Mouse (Mus musculus): Measurements from ENCODE around the gene Olfr371. TPM values are rescaled to one million over a fixed set of nuclear protein-coding genes. Genes with fewer than 3 reads are reported as not detected.

Gene Olfr371
- not detected in 2 replicates for polyA plus RNA-seq (2015; fragmentation: Nextera tagmentation; extraction: Ambion mirVana)

DNA sequence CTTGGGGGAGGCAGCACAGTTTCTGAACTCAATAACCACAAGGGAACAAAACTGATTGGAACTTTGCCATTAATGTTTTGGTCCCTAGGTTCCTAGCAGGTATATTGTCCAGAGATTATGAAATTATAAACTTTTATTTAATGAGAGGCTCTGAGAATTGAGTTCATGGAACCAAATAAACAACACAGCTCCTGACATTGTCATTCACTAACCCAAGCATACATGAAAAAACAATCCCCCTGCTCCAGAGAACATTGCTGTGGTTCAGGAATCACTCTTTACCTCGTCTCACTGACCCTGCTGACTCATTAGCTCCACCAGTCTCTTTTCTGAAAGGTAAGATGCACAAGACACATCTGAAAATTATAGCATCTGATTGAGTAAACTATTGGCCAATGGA is at the start of gene Olfr371:
Gene Olfr371 (plus strand): TSS at position 301 of the 400 bp plus-strand sequence.
- no peak within 1 kb of the TSS for H3K27ac ChIP-seq
- H3K4me1 ChIP-seq (replicated peaks), result no peaks in the 10 kb centered on the region
- H3K9me3 ChIP-seq (replicated peaks), result no peaks in the 10 kb centered on the region
- no peak within 1 kb of the TSS for H3K4me2 ChIP-seq
- no peak within 1 kb of the TSS for H3K9ac ChIP-seq
- H3K27me3 ChIP-seq, result no peaks in the 10 kb centered on the region
- ATAC-seq (replicated peaks; ENCODE audit: insufficient number of reproducible peaks, insufficient read depth, low FRiP score, low read depth), result no peak
- 39% methylated on average over 1 of the region's 1 CpGs for WGBS
- no peaks in the 10 kb centered on the region for H3K36me3 ChIP-seq
- no peak within 1 kb of the TSS for H3K4me3 ChIP-seq

DNA sequence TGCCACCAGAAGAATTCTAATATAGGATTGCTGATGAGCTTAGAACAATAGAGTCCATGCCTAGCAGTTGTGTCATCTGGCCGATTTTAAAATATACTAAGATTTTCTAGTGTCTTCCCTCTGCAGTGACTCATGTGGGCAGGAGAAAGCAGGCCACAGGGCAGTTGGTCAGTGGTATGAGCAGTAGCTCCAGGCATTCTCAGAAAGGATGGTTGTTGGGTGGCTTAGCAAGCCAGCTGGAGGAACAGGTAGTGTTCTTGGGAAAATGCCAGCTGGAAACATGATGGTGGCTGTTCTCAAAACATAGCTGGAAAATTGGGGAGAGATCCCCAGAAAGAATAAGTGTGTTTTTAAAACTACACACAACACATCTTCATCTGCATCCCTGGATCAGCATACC is 33.4 kb upstream of the Olfr371 start:
- H3K36me3 ChIP-seq, result no peaks in the 10 kb centered on the region
- WGBS, result 59% methylated on average over 1 of the region's 1 CpGs
- H3K9me3 ChIP-seq (replicated peaks), result no peaks in the 10 kb centered on the region
- no peaks in the 10 kb centered on the region for H3K27me3 ChIP-seq
- no peak for ATAC-seq (replicated peaks; ENCODE audit: insufficient number of reproducible peaks, insufficient read depth, low FRiP score, low read depth)
- H3K4me2 ChIP-seq, result no peak overlapping the region
- H3K9ac ChIP-seq, result no peak overlapping the region
- no peaks in the 10 kb centered on the region for H3K4me1 ChIP-seq (replicated peaks)
- no peak overlapping the region for H3K4me3 ChIP-seq
- H3K27ac ChIP-seq, result no peak overlapping the region

DNA sequence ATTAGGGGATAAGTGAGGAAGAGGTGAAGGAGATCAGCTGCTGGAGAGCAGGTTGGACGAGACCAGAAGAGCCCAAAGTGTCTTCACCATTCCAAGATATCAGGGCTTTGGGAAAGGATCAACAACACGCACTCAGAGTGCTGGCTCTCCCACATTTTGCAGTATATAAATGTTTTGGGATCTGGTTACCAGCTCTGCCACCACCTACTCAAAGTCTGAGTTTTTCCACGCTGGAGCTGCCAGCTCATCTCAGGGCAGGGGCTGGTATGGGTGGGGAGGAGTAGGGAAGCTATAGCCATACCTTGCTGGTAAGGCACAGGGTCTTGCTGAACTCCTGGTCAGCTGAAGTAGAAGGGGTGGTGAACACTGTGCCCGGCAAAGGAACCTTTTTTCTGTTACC is 5.6 kb upstream of the Olfr371 start:
- no peak overlapping the region for H3K4me3 ChIP-seq
- no peak for ATAC-seq (replicated peaks; ENCODE audit: insufficient number of reproducible peaks, insufficient read depth, low FRiP score, low read depth)
- H3K36me3 ChIP-seq, result no peaks in the 10 kb centered on the region
- no peak overlapping the region for H3K4me2 ChIP-seq
- H3K9ac ChIP-seq, result no peak overlapping the region
- no peaks in the 10 kb centered on the region for H3K4me1 ChIP-seq (replicated peaks)
- no peaks in the 10 kb centered on the region for H3K9me3 ChIP-seq (replicated peaks)
- H3K27ac ChIP-seq, result peak overlapping the region; percentile 53
- H3K27me3 ChIP-seq, result no peaks in the 10 kb centered on the region
- WGBS, result 66% methylated on average over 4 of the region's 4 CpGs

DNA sequence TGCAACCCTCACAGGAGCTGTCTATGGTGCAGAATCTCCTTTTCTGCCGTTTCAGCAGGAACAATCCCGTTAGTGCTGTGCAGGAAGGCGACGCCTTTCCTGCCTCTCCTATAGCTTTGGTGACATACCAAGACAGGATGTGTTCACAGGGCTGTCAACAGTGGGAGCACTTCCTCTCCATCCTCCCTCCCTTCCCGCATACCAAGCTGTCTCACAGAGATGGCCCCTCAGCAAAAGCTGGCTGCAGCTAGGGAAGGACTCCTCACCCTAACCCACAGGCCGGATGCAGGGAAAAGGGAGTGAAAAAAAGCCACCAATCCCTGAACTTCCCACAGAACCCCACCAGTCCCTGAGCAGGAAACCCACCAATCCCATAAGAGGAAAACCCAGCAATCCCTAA is 4.8 kb upstream of the Olfr371 start:
- WGBS, result 27% methylated on average over 6 of the region's 6 CpGs
- H3K9me3 ChIP-seq (replicated peaks), result no peaks in the 10 kb centered on the region
- H3K4me2 ChIP-seq, result no peak overlapping the region
- H3K4me3 ChIP-seq, result no peak overlapping the region
- H3K4me1 ChIP-seq (replicated peaks), result no peaks in the 10 kb centered on the region
- H3K27me3 ChIP-seq, result no peaks in the 10 kb centered on the region
- ATAC-seq (replicated peaks; ENCODE audit: insufficient number of reproducible peaks, insufficient read depth, low FRiP score, low read depth), result peak; percentile 88
- peak overlapping the region; percentile 82 for H3K27ac ChIP-seq
- H3K36me3 ChIP-seq, result no peaks in the 10 kb centered on the region
- H3K9ac ChIP-seq, result no peak overlapping the region

DNA sequence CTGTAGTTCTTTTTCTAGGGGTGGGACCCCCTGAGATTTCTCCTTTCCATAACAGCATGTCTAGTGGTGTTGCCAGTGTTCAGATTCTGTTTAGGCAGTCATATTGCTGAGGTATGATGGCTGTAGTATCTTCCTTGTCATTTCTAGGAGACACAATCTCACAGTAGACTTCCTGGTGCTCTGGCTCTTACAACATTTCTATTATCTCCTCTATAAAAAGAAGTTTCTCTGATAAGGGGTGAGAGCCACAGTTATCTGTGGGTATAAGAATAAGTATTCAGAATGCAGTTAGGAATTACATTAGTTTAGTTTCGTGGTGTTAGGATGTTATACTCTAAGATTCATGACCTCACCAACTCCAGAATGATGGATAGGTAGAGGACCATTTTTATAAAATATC is 1.5 kb downstream of the Olfr371 start:
- Histone ChIP-seq H3K4me1 (replicated peaks) (no peaks in the 10 kb centered on the region), H3K4me3 (no peak overlapping the region), H3K27me3 (no peaks in the 10 kb centered on the region), H3K9me3 (replicated peaks) (no peaks in the 10 kb centered on the region), H3K4me2 (no peak overlapping the region), H3K9ac (no peak overlapping the region), H3K36me3 (no peaks in the 10 kb centered on the region), H3K27ac (no peak overlapping the region)
- no peak for ATAC-seq (replicated peaks; ENCODE audit: insufficient number of reproducible peaks, insufficient read depth, low FRiP score, low read depth)
- WGBS, result 55% methylated on average over 1 of the region's 1 CpGs

Other genes starting within 250 kb of the Olfr371 start
- 11.0 and 16.6 TPM in 2 replicates for gene Junb, start 247.3 kb upstream of the Olfr371 start, polyA plus RNA-seq (2015; fragmentation: Nextera tagmentation; extraction: Ambion mirVana)
- gene Hook2, start 235.4 kb upstream of the Olfr371 start, polyA plus RNA-seq (2015; fragmentation: Nextera tagmentation; extraction: Ambion mirVana), result 5.3 and 8.8 TPM in 2 replicates
- not detected in 2 replicates for gene Best2, start 211.5 kb upstream of the Olfr371 start, polyA plus RNA-seq (2015; fragmentation: Nextera tagmentation; extraction: Ambion mirVana)
- gene Asna1, start 200.7 kb upstream of the Olfr371 start, polyA plus RNA-seq (2015; fragmentation: Nextera tagmentation; extraction: Ambion mirVana), result 97.7 and 106 TPM in 2 replicates
- gene Trir, start 199.2 kb upstream of the Olfr371 start, polyA plus RNA-seq (2015; fragmentation: Nextera tagmentation; extraction: Ambion mirVana), result 68.4 and 77.2 TPM in 2 replicates
- 17.7 and 22.8 TPM in 2 replicates for gene Tnpo2, start 189.1 kb upstream of the Olfr371 start, polyA plus RNA-seq (2015; fragmentation: Nextera tagmentation; extraction: Ambion mirVana)
- 15.4 and 22.2 TPM in 2 replicates for gene Fbxw9, start 165.9 kb upstream of the Olfr371 start, polyA plus RNA-seq (2015; fragmentation: Nextera tagmentation; extraction: Ambion mirVana)
- not detected in 2 replicates for gene Gm5741, start 158.0 kb upstream of the Olfr371 start, polyA plus RNA-seq (2015; fragmentation: Nextera tagmentation; extraction: Ambion mirVana)
- 46.1 and 52.8 TPM in 2 replicates for gene Dhps, start 154.2 kb upstream of the Olfr371 start, polyA plus RNA-seq (2015; fragmentation: Nextera tagmentation; extraction: Ambion mirVana)
- gene Wdr83os, start 145.2 kb upstream of the Olfr371 start, polyA plus RNA-seq (2015; fragmentation: Nextera tagmentation; extraction: Ambion mirVana), result 106 and 110 TPM in 2 replicates
- 33.1 and 40.8 TPM in 2 replicates for gene Wdr83, start 144.7 kb upstream of the Olfr371 start, polyA plus RNA-seq (2015; fragmentation: Nextera tagmentation; extraction: Ambion mirVana)
- 30.6 and 41.2 TPM in 2 replicates for gene Man2b1, start 142.7 kb upstream of the Olfr371 start, polyA plus RNA-seq (2015; fragmentation: Nextera tagmentation; extraction: Ambion mirVana)
- 0.81 and 1.5 TPM in 2 replicates for gene Zfp791, start 102.9 kb upstream of the Olfr371 start, polyA plus RNA-seq (2015; fragmentation: Nextera tagmentation; extraction: Ambion mirVana)
- not detected in 2 replicates for gene Cks1brt, start 74.1 kb upstream of the Olfr371 start, polyA plus RNA-seq (2015; fragmentation: Nextera tagmentation; extraction: Ambion mirVana)
- gene Orc6, start 73.6 kb downstream of the Olfr371 start, polyA plus RNA-seq (2015; fragmentation: Nextera tagmentation; extraction: Ambion mirVana), result 48.1 and 56.1 TPM in 2 replicates
- gene Vps35, start 73.8 kb downstream of the Olfr371 start, polyA plus RNA-seq (2015; fragmentation: Nextera tagmentation; extraction: Ambion mirVana), result 103 and 106 TPM in 2 replicates
- 214 and 224 TPM in 2 replicates for gene Mylk3, start 160.4 kb downstream of the Olfr371 start, polyA plus RNA-seq (2015; fragmentation: Nextera tagmentation; extraction: Ambion mirVana)
- gene 4921524J17Rik, start 206.8 kb downstream of the Olfr371 start, polyA plus RNA-seq (2015; fragmentation: Nextera tagmentation; extraction: Ambion mirVana), result 50.6 and 63.7 TPM in 2 replicates

Measured in heart, embryonic 15.5 days (tissue).